Mouse (Mus musculus): ENCODE results near the gene Col24a1. TPM values are rescaled to one million over a fixed set of nuclear protein-coding genes. Genes with fewer than 3 reads are reported as not detected.

The Col24a1 gene
- polyA plus RNA-seq, 1 experiment, result 0.53 TPM

GRCm38 (mm10) chr3:145601345-145601744, 309.1 kb downstream of the Col24a1 start:
- no peak overlapping the region for H3K27ac ChIP-seq (ENCODE audit: control insufficient read depth, insufficient read depth, low read depth, low read length)
- TF ChIP-seq CTCF (IDR thresholded peaks at IDR 0.05; ENCODE audit: control insufficient read depth, insufficient read depth, insufficient replicate concordance, low read depth, low read length) (no peak), POLR2A (IDR thresholded peaks at IDR 0.05; ENCODE audit: control insufficient read depth, low read depth, low read length) (no peak)
- peaks cover 2% of the 10 kb centered on the region; the same call in 1 of the 2 replicates for H3K36me3 ChIP-seq (ENCODE audit: control insufficient read depth, insufficient read depth, low read length)

More at GRCm38 (mm10) chr3:145601345-145601744, 309.1 kb downstream of the Col24a1 start:
- Histone ChIP-seq H3K27me3 (ENCODE audit: control insufficient read depth, insufficient read depth, low read length) (no peaks in the 10 kb centered on the region), H3K4me3 (ENCODE audit: control insufficient read depth, low read depth, low read length) (no peak overlapping the region), H3K4me1 (ENCODE audit: control insufficient read depth, insufficient read depth, low read length) (peaks cover 2% of the 10 kb centered on the region; the same call in 1 of the 2 replicates)

Other genes with a start within 250 kb of the Col24a1 start
- 0.07 and 0.10 TPM in 2 replicates for gene Clca2, start 193.0 kb upstream of the Col24a1 start, polyA plus RNA-seq (2012; rRNA removed)
- 10.0 and 11.2 TPM in 2 replicates for gene Odf2l, start 173.9 kb upstream of the Col24a1 start, polyA plus RNA-seq (2012; rRNA removed)

All from testis, adult 2 months (tissue).